Mouse (Mus musculus): Measurements from ENCODE around the gene Gramd1b. TPM values are rescaled to one million over a fixed set of nuclear protein-coding genes. Genes with fewer than 3 reads are reported as not detected.
A peak's percentile ranks its signal among the peaks of the same experiment; 100 is the strongest.

Gramd1b gene
- total RNA-seq, 1 experiment from 2014 or later, result 22.2 TPM

- no peak for ATAC-seq (ENCODE audit: extremely low read depth, insufficient number of reproducible peaks, low FRiP score, poor library complexity, severe bottlenecking)
Observed at GRCm38 (mm10) chr9:40438731-40439526, 92.3 kb downstream of the Gramd1b start.

DNA sequence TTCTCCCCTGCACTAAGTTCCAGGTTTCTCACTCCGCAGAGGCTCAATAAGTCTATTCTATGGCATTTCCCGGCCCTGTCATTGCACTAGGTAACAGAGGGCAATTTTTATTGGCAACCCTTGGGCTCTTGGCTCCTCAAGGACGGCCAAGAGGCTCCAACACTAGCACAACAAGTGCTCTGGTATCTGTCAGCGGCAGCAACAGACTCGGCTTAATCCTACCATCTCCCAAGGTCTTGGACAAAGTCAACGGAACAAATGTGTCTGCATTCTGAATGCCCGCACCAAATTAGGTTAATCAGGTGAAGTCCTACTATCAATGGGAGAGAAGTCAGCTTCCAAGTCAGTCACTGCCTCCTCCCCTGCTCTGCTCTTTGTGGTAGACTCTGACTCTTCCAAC, 93.3 kb downstream of the Gramd1b start:
- no peak for ATAC-seq (ENCODE audit: extremely low read depth, insufficient number of reproducible peaks, low FRiP score, poor library complexity, severe bottlenecking)

DNA sequence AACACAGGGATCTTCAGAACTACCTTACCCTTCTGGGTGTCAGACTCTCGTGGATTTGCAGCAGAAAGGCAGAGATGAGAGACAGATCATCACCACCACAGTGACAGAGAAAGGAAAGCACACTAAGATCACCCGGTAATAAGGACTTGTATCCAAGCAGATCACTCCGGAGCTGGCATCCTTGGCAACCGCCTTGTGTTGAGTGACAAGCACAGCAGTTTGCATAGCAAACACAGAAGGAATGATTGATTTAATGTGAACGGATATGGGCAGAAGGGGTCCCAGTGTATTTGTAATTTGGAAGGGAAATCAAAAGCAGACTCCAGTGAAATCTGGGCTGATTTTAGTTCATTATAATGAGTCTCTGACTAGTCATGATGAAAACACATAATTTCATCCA, 97.9 kb downstream of the Gramd1b start:
- ATAC-seq (ENCODE audit: extremely low read depth, insufficient number of reproducible peaks, low FRiP score, poor library complexity, severe bottlenecking), result no peak

DNA sequence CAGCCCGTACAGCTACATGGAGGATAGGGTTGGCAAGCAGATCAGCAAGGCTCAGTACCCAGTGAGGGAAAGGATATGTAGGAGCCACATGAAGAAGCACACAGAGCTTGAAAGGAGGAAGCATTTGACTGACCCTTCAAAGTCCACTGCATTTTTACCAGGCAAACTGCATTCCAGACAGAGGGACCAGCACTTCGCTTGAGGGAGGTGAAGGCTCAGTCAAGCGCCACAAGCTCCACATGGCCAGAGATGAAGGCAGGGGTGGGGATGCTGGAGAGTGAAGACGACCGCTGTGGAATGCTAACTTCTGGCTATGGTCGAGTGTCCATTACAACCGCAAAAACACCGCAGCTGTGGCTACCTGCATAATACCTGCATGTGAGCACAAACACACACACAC, 100.2 kb downstream of the Gramd1b start:
- ATAC-seq (ENCODE audit: extremely low read depth, insufficient number of reproducible peaks, low FRiP score, poor library complexity, severe bottlenecking), result no peak

DNA sequence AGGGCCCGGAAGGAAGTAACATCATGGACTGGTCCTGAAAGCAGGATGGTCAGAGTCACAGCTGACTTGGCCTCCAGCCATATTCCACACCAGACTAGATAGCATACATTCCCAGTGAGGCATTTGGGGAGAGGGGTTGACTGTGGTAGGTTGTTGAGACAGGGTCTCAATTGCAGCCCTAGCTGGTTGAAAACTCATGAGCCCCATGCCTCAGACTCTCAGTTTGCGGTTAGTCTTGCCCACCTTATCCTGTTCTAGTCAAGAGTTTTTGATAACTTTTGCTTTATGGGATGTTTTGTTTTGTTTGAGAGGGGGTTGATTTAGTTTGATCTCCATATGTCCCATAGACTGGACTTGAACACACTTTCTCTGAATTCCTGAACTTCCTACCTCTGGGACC, 103.5 kb downstream of the Gramd1b start:
- ATAC-seq (ENCODE audit: extremely low read depth, insufficient number of reproducible peaks, low FRiP score, poor library complexity, severe bottlenecking), result no peak

DNA sequence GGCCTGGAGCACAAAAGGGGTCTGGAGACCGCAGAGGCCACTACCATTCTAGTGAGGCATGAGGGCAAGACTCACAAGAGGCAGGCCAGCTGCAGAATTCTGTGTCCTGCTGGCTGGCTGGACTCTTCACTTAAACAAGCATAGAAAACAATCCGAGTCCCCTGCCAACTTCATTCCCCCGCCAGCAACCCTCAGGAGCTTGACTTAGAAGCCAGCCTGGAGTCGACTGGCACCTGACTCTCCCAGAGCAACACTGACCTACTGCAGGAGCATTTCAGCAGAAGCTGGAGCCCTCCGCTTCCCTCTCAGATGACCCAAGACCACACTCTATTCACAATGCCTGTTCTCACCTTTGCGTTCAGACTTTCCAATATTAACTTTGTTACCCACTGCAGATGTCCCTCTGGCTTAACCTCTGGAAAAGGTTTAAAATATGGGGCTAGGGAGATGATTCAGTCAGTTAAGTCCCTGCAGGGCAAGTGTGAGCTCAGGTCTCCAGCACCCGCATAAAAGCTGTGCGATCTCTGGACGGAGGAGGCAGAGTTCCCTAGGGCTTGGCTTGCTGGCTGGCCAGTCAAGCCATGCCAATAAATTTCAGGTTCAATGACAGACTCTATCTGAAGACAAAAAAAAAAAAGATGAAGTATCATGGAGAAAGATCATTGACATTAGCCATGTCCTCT, 104.8 kb downstream of the Gramd1b start:
- no peak for ATAC-seq (ENCODE audit: extremely low read depth, insufficient number of reproducible peaks, low FRiP score, poor library complexity, severe bottlenecking)

DNA sequence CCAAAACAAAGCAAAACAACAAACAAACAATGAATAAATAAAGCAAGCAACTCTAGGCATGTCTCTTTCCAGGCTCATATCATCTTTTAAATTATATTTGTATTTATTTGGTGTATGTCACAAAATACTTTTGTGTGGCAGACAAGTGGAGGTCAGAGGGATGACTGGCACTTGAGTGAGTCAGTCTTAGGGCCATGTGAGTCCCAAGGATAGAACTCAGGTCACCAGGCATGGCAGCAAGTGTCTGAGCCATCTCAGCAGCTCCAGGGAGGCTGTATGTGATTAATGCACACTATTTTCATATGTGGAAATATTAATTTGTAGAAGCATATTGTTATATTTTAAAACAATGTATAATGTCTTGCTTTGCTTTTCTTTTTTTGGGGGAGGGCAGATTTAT, 106.3 kb downstream of the Gramd1b start:
- no peak for ATAC-seq (ENCODE audit: extremely low read depth, insufficient number of reproducible peaks, low FRiP score, poor library complexity, severe bottlenecking)

DNA sequence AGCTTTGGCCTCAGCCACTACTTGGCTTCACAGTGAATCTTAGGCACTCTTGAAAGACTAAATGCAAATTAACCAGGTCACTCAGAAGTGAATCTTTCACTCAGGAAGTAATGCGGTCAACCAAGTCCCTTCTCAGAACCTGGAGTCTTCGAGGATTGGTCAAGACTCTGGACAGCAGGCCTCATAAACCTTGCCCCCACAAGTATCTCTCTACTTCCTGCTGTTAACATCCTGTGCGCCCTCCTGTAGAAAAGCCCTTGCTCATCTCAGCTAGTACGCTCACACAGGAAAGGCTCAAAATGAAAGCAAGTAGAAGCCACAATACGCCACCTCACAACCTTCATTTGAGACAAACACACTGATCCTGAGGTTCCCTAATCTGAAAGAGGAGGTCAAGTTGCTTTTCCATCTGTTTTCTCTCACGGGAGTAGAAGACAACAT, 107.7 kb downstream of the Gramd1b start:
- ATAC-seq (ENCODE audit: extremely low read depth, insufficient number of reproducible peaks, low FRiP score, poor library complexity, severe bottlenecking), result peak; percentile 91

- ATAC-seq (ENCODE audit: extremely low read depth, insufficient number of reproducible peaks, low FRiP score, poor library complexity, severe bottlenecking), result no peak
Observed at GRCm38 (mm10) chr9:40422368-40423057, 108.7 kb downstream of the Gramd1b start.

GRCm38 (mm10) chr9:40420652-40421335, 110.4 kb downstream of the Gramd1b start:
- ATAC-seq (ENCODE audit: extremely low read depth, insufficient number of reproducible peaks, low FRiP score, poor library complexity, severe bottlenecking), result no peak

DNA sequence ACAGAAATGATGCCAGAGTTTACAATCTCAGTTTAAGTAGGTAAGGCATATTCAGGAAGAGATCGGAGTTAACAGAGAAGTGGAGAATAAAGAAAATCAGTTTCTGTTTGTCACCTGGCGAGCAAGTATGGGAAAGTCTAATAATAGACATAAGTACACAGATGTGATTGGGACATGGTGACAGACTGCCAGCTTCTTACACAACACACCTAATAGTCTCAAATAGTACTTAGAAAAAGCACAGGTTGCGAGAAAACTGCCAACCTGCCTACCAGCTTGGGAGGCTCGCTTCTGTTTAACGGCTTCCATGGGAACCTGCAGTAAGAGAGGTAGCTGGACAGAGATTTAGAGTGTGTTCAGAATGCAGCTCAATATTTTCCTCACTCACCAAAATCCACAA, 112.4 kb downstream of the Gramd1b start:
- no peak for ATAC-seq (ENCODE audit: extremely low read depth, insufficient number of reproducible peaks, low FRiP score, poor library complexity, severe bottlenecking)

DNA sequence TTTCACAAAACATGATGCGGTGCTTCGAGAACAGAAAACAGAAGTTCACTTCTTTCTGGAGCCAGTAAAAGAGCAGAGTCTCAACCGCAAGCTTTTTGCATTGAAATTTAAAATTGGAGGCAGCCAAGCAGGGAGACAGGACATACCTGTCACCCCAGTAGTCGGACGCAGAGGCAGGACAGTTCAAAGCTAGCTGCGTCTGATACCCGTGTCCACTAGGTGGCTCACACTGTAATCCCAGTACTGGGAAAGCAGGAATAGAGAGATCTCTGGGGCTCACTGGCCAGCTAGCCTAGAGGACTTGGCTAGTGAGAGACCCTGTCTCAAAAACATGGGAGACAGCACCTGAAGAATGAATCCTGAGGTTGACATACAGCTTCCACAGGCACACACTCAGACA, 115.0 kb downstream of the Gramd1b start:
- no peak for ATAC-seq (ENCODE audit: extremely low read depth, insufficient number of reproducible peaks, low FRiP score, poor library complexity, severe bottlenecking)

GRCm38 (mm10) chr9:40414904-40415766, 116.0 kb downstream of the Gramd1b start:
- ATAC-seq (ENCODE audit: extremely low read depth, insufficient number of reproducible peaks, low FRiP score, poor library complexity, severe bottlenecking), result peak; percentile 92

DNA sequence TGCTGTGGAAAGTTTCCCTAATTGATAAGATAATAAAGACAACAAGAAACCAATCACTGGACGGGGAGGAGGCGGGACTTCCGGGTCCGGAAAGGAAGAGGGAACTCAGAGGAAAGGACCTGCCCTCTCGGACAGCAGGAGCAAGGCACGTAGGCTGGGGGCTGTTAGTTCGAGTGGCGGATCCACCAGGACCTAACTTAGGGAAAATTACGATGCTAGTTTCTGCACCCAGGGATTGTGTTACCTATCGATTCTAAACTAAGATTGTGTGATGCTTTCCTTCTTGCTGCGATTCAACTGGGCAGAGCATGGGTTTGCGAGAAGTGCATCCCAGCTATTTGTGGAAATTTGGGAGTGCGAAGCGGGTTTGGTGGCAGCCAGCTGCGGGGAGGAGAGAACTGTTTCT, 116.7 kb downstream of the Gramd1b start:
- ATAC-seq (ENCODE audit: extremely low read depth, insufficient number of reproducible peaks, low FRiP score, poor library complexity, severe bottlenecking), result no peak

DNA sequence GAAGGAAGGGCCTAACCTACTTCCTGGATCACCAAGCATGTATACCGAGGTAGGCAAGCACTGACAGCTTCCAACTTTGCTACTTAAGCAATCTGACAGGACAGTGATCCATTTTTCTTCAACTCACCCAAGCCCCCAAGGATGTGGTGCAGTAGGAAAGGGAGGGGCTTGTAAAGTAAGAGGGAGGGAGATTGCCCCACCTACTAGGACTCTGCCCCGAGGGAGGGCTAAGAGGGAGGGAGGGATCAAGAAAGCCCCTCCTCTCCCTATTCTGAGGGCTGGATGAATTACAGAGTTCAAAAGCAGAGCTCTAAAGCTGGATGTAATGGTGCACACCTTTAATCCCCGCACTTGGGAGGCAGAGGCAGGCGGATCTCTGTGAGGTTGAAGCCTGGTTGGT, 117.6 kb downstream of the Gramd1b start:
- ATAC-seq (ENCODE audit: extremely low read depth, insufficient number of reproducible peaks, low FRiP score, poor library complexity, severe bottlenecking), result no peak

DNA sequence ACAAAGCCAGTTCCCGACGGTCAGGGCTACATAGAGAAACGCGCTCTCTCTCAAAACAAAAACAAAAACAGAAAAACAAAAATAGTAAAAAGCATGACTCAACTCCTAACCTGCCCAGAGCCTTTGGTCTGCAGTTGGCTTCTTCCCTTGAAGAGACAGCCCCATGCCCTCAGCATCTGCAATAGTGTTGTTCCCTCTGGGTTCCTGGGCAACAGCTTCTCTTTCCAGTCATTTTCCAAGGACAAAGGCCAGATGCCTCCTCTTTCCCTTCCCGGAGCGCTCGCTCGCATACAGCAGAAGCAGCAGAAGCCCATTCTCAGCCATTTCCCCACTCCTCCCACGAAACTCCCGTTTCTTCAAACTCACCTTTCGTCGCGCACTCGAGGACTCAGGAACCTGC, 118.3 kb downstream of the Gramd1b start:
- ATAC-seq (ENCODE audit: extremely low read depth, insufficient number of reproducible peaks, low FRiP score, poor library complexity, severe bottlenecking), result no peak

GRCm38 (mm10) chr9:40412246-40412645, 118.9 kb downstream of the Gramd1b start:
- no peak for ATAC-seq (ENCODE audit: extremely low read depth, insufficient number of reproducible peaks, low FRiP score, poor library complexity, severe bottlenecking)

DNA sequence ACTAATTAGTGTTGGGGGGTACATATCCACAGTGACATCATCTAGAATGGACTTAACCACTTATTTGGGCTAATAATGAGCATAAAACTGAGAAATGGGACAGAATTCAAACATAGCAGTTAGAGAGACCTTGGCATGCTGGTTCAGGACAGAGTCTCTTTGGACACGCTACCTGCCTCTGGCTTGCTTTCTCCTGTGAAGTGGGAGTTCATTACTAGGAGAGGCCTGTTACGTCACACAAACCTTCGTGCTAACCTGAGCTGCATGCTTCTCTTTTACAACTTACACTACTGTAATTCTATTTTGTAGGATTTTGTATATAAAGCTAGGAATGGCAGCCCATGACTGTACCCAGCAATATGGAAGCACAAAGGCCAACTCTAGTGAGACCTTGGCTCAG, 120.3 kb downstream of the Gramd1b start:
- ATAC-seq (ENCODE audit: extremely low read depth, insufficient number of reproducible peaks, low FRiP score, poor library complexity, severe bottlenecking), result no peak

Measured in neutrophil, adult 5-6 weeks (primary cell).